Mouse (Mus musculus) erythroblast, adult 5-6 weeks (primary cell): Measurements from ENCODE around the gene Ptar1. TPM values are rescaled to one million over a fixed set of nuclear protein-coding genes. Genes with fewer than 3 reads are reported as not detected.

Source experiments
- ATAC-seq: replicated peaks from 2 replicates; pipeline ENCODE4 v1.8.0; 2016; ENCODE audit warnings: moderate number of reproducible peaks, mild to moderate bottlenecking, moderate TSS enrichment, inconsistent platforms; ENCODE audit not compliant: poor library complexity, low FRiP score, severe bottlenecking
- total RNA-seq, 2 experiments: library from RNA; stranded (forward) in 1 of 2; stranded (reverse) in 1 of 2; fragments of 150-400 nt in 1 of 2; fragments of 200-764, 138-1000 nt in 1 of 2; gene quantifications; 2 replicates each; pipeline versions ENCODE4 v1.2.3 to v1.2.4; 2015 to 2017; ENCODE audit warnings: low replicate concordance in 2 of 2

Gene Ptar1
- total RNA-seq, 2 experiments from 2014 or later = 6.9 to 8.8 TPM

- no peak for ATAC-seq
These were observed 69.8 kb downstream of the Ptar1 start for GRCm38 (mm10) chr19:23757011-23757410.

GRCm38 (mm10) chr19:23757961-23758553 lies 70.8 kb downstream of the Ptar1 start:
- peak; percentile 64 for ATAC-seq

- ATAC-seq = no peak
These were observed 71.5 kb downstream of the Ptar1 start, which contains the start of gene Apba1 for GRCm38 (mm10) chr19:23758554-23759321. Gene Apba1, plus strand, starts transcription at chr19:23758887.

GRCm38 (mm10) chr19:23759322-23759945 lies 72.2 kb downstream of the Ptar1 start:
- no peak for ATAC-seq

- ATAC-seq = no peak
These were observed 76.1 kb downstream of the Ptar1 start for GRCm38 (mm10) chr19:23763371-23763770.

GRCm38 (mm10) chr19:23764051-23764450 lies 76.8 kb downstream of the Ptar1 start:
- no peak for ATAC-seq

- no peak for ATAC-seq
These were observed 81.6 kb downstream of the Ptar1 start for GRCm38 (mm10) chr19:23768864-23769263.

GRCm38 (mm10) chr19:23770494-23771423 lies 83.5 kb downstream of the Ptar1 start:
- ATAC-seq = no peak

GRCm38 (mm10) chr19:23771971-23772370 lies 84.7 kb downstream of the Ptar1 start:
- no peak for ATAC-seq

GRCm38 (mm10) chr19:23775356-23775755 lies 88.1 kb downstream of the Ptar1 start:
- ATAC-seq = no peak

GRCm38 (mm10) chr19:23779130-23779529 lies 91.9 kb downstream of the Ptar1 start:
- no peak for ATAC-seq

- ATAC-seq = no peak
These were observed 92.9 kb downstream of the Ptar1 start for GRCm38 (mm10) chr19:23780105-23780504.

Other genes with a start within 250 kb of the Ptar1 start
- gene Mamdc2, start 239.0 kb upstream of the Ptar1 start, total RNA-seq (2015; ENCODE audit: low replicate concordance) = not detected in 2 replicates
- not detected in 2 replicates for gene Mamdc2, start 239.0 kb upstream of the Ptar1 start, total RNA-seq (2017; ENCODE audit: low replicate concordance)
- not detected in 2 replicates for gene 1700028P14Rik, start 34.6 kb upstream of the Ptar1 start, total RNA-seq (2015; ENCODE audit: low replicate concordance)
- gene 1700028P14Rik, start 34.6 kb upstream of the Ptar1 start, total RNA-seq (2017; ENCODE audit: low replicate concordance) = not detected in 2 replicates
- 1.2 and 2.5 TPM in 2 replicates for gene Apba1, start 71.5 kb downstream of the Ptar1 start, total RNA-seq (2015; ENCODE audit: low replicate concordance)
- 1.4 and 2.0 TPM in 2 replicates for gene Apba1, start 71.5 kb downstream of the Ptar1 start, total RNA-seq (2017; ENCODE audit: low replicate concordance)